Mouse (Mus musculus) intestine, postnatal 0 days (tissue): ENCODE results near the gene Itpr1. TPM values are rescaled to one million over a fixed set of nuclear protein-coding genes. Genes with fewer than 3 reads are reported as not detected.
A peak's percentile ranks its signal among the peaks of the same experiment; 100 is the strongest.

Experiments used
- ATAC-seq: fragments of 200-750 bp; cut with Nextera tagmentation; 2 replicates; pipeline ENCODE4 v1.8.0; 2017; ENCODE audit warnings: mild to moderate bottlenecking, moderate TSS enrichment, moderate library complexity
- H3K27ac ChIP-seq: fragments of 300-500 bp; sonication (generic); 2 replicates; pipeline ENCODE4 v1.5.1; 2014; ENCODE audit warnings: mild to moderate bottlenecking, low read depth, low read length, moderate library complexity
- H3K27me3 ChIP-seq: fragments of 300-500 bp; sonication (generic); replicated peaks from 2 replicates; pipeline ENCODE4 v1.6.1; 2014; ENCODE audit warnings: low read length, mixed read lengths; ENCODE audit not compliant: control insufficient read depth, insufficient read depth
- H3K36me3 ChIP-seq: fragments of 300-500 bp; sonication (generic); 2 replicates; pipeline ENCODE4 v1.6.1; 2014; ENCODE audit warnings: mild to moderate bottlenecking, moderate library complexity; ENCODE audit not compliant: control insufficient read depth, insufficient read depth
- H3K4me1 ChIP-seq: fragments of 300-500 bp; sonication (generic); replicated peaks from 2 replicates; pipeline ENCODE4 v1.6.1; 2014; ENCODE audit warnings: antibody characterized with exemption, low read length, mixed read lengths; ENCODE audit not compliant: control insufficient read depth, insufficient read depth
- H3K4me2 ChIP-seq: fragments of 300-500 bp; sonication (generic); replicated peaks from 2 replicates; pipeline ENCODE4 v1.6.1; 2014; ENCODE audit warnings: low read depth, mild to moderate bottlenecking, moderate library complexity
- H3K4me3 ChIP-seq: fragments of 300-500 bp; sonication (generic); 2 replicates; pipeline ENCODE4 v1.5.1; 2014; ENCODE audit warnings: low read depth, low read length
- H3K9ac ChIP-seq: fragments of 300-500 bp; sonication (generic); 2 replicates; pipeline ENCODE4 v1.6.1; 2014; ENCODE audit warnings: mild to moderate bottlenecking, low read depth, low read length
- H3K9me3 ChIP-seq: fragments of 300-500 bp; sonication (generic); 2 replicates; pipeline ENCODE4 v1.6.1; 2016; ENCODE audit warnings: mixed run types; ENCODE audit not compliant: control insufficient read depth
- CTCF ChIP-seq: sonication (generic); IDR thresholded peaks from 2 replicates; pipeline ENCODE4 v1.5.1; 2016; ENCODE audit warnings: low read depth, mild to moderate bottlenecking, control low read depth, antibody characterized with exemption, moderate library complexity
- WGBS: fragments of 180-500 bp; shearing (Covaris S2); extraction: QIAGEN DNeasy Blood & Tissue Kit; methylation state at CpG from one replicate; pipeline ENCODE4 v1.1.7; 2014; 5-methylcytosine and 5-hydroxymethylcytosine counted together
- polyA plus RNA-seq: library from polyadenylated mRNA; unstranded; fragments of >200 nt; fragmentation: Nextera tagmentation; extraction: Ambion mirVana; gene quantifications from 2 replicates; pipeline ENCODE4 v1.2.1, GENCODE M21; 2015

Itpr1 gene
- polyA plus RNA-seq, 1 experiment from 2014 or later: 6.4 TPM

- no peak for ATAC-seq
- WGBS: 90% methylated on average over 3 of the region's 3 CpGs
- peaks cover 35% of the 10 kb centered on the region for H3K36me3 ChIP-seq
- H3K9me3 ChIP-seq: no peaks in the 10 kb centered on the region
- H3K4me2 ChIP-seq: no peak overlapping the region
- H3K27me3 ChIP-seq: no peaks in the 10 kb centered on the region
- H3K27ac ChIP-seq: no peak overlapping the region
- H3K4me1 ChIP-seq: no peaks in the 10 kb centered on the region
- no peak overlapping the region for H3K9ac ChIP-seq
- no peak overlapping the region for H3K4me3 ChIP-seq
- no peak for TF ChIP-seq CTCF
Measured at GRCm38 (mm10) chr6:108397956-108398355, 185.1 kb downstream of the Itpr1 start.

DNA sequence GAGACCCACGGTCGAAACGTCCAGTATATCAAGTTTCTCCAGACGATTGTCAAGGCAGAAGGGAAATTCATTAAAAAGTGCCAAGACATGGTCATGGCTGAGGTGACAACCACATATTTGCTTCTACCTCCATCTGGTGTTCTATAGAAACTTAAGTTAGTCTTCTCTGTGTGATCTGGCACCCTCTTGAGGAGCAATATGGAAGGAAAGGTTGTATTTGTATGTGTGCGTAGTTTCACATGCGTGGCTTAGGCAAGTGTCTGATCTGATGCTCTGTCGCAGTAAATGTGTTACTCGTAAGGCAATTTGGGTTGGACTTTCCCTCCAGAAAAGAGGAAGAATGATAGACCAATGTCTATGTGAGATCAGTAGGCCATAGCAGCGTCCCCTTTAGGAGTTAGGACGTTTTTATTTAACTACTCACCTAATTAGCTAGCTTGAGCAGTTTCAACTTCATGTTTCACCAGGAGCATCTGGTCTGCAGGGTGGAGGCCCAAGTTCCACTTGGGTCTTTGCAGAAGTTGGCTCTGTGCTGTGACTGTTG, 188.6 kb downstream of the Itpr1 start:
- H3K9ac ChIP-seq: no peak overlapping the region
- peak; percentile 67 for TF ChIP-seq CTCF
- ATAC-seq: no peak
- H3K27ac ChIP-seq: no peak overlapping the region
- peaks cover 35% of the 10 kb centered on the region; the same call in 1 of the 2 replicates for H3K36me3 ChIP-seq
- no peak overlapping the region for H3K4me3 ChIP-seq
- no peaks in the 10 kb centered on the region for H3K4me1 ChIP-seq
- 88% methylated on average over 10 of the region's 10 CpGs for WGBS
- H3K9me3 ChIP-seq: no peaks in the 10 kb centered on the region
- H3K4me2 ChIP-seq: no peak overlapping the region
- H3K27me3 ChIP-seq: no peaks in the 10 kb centered on the region

GRCm38 (mm10) chr6:108404736-108405135, 191.8 kb downstream of the Itpr1 start:
- no peak overlapping the region for H3K27ac ChIP-seq
- WGBS: 91% methylated on average over 8 of the region's 8 CpGs
- no peak overlapping the region for H3K4me3 ChIP-seq
- peaks cover 23% of the 10 kb centered on the region; the same call in 1 of the 2 replicates for H3K36me3 ChIP-seq
- no peak for ATAC-seq
- no peak for TF ChIP-seq CTCF
- H3K4me1 ChIP-seq: no peaks in the 10 kb centered on the region
- H3K4me2 ChIP-seq: no peak overlapping the region
- H3K9ac ChIP-seq: no peak overlapping the region
- H3K27me3 ChIP-seq: no peaks in the 10 kb centered on the region
- no peaks in the 10 kb centered on the region for H3K9me3 ChIP-seq

DNA sequence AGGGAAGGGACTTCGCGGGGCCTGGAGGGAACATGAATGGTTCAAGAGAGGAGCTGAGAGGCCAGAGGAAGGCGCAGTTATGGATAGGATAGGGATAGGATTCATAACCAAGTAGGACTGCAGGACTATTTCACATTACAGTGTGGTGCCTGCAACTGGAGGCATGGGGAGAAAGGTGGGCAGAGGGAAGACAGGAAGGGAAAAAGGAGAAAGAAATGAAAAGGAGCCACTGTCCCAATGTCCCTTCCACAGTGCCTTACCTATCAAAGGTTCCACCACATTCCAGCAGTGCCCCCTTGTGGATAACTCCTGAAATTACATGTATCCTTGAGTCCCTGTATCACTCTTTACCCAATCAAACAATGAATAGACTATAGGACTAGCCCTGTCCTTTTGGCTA, 195.2 kb downstream of the Itpr1 start:
- H3K27me3 ChIP-seq: no peaks in the 10 kb centered on the region
- H3K4me2 ChIP-seq: no peak overlapping the region
- no peaks in the 10 kb centered on the region for H3K9me3 ChIP-seq
- 95% methylated on average over 3 of the region's 3 CpGs for WGBS
- H3K4me3 ChIP-seq: no peak overlapping the region
- no peaks in the 10 kb centered on the region for H3K4me1 ChIP-seq
- no peak overlapping the region for H3K9ac ChIP-seq
- ATAC-seq: peak; percentile 29; the same call in 1 of the 2 replicates
- peaks cover 10% of the 10 kb centered on the region; the same call in 1 of the 2 replicates for H3K36me3 ChIP-seq
- TF ChIP-seq CTCF: peak; percentile 95
- H3K27ac ChIP-seq: no peak overlapping the region

- Histone ChIP-seq H3K36me3 (peaks cover 5% of the 10 kb centered on the region; the same call in 1 of the 2 replicates), H3K9me3 (no peaks in the 10 kb centered on the region), H3K4me2 (no peak overlapping the region), H3K4me3 (no peak overlapping the region), H3K27me3 (no peaks in the 10 kb centered on the region), H3K4me1 (no peaks in the 10 kb centered on the region), H3K27ac (no peak overlapping the region), H3K9ac (no peak overlapping the region)
- 96% methylated on average over 5 of the region's 5 CpGs for WGBS
- no peak for TF ChIP-seq CTCF
- ATAC-seq: no peak
Measured at GRCm38 (mm10) chr6:108408726-108409125, 195.8 kb downstream of the Itpr1 start.

GRCm38 (mm10) chr6:108410771-108411170, 197.9 kb downstream of the Itpr1 start:
- Histone ChIP-seq H3K9ac (no peak overlapping the region), H3K4me3 (no peak overlapping the region), H3K4me2 (no peak overlapping the region), H3K9me3 (no peaks in the 10 kb centered on the region), H3K27me3 (no peaks in the 10 kb centered on the region), H3K36me3 (peaks cover 16% of the 10 kb centered on the region; the same call in 1 of the 2 replicates), H3K27ac (no peak overlapping the region; the same call in 1 of the 2 replicates), H3K4me1 (no peaks in the 10 kb centered on the region)
- 59% methylated on average over 16 of the region's 16 CpGs for WGBS
- no peak for TF ChIP-seq CTCF
- ATAC-seq: peak; percentile 43; the same call in 1 of the 2 replicates
